Mouse (Mus musculus) lung, adult 2 months (tissue): ENCODE results near the gene Cyp2d11.

Experiments
- CTCF ChIP-seq: fragments of 200-500 bp; IDR thresholded peaks from 2 replicates; pipeline ENCODE4 v1.5.1; 2011; ENCODE audit warnings: mild to moderate bottlenecking, low read length, control low read depth; ENCODE audit not compliant: insufficient read depth
- POLR2A ChIP-seq: fragments of 200-500 bp; IDR thresholded peaks from 2 replicates; pipeline ENCODE4 v1.6.1; 2011; ENCODE audit warnings: low read depth, mild to moderate bottlenecking, control low read depth, low read length, borderline replicate concordance; ENCODE audit errors: extremely low read depth

GRCm38 (mm10) chr15:82377701-82378100, 16.1 kb downstream of the Cyp2d11 start:
- TF ChIP-seq CTCF (no peak), POLR2A (no peak)
